Mouse (Mus musculus): ENCODE data around the gene Ubxn4.
"Not testable (repeated sequence)": the region's sequence is repeated elsewhere in the genome, so short reads cannot be mapped to it uniquely, and the experiment has no call there.

Gene Ubxn4

DNA sequence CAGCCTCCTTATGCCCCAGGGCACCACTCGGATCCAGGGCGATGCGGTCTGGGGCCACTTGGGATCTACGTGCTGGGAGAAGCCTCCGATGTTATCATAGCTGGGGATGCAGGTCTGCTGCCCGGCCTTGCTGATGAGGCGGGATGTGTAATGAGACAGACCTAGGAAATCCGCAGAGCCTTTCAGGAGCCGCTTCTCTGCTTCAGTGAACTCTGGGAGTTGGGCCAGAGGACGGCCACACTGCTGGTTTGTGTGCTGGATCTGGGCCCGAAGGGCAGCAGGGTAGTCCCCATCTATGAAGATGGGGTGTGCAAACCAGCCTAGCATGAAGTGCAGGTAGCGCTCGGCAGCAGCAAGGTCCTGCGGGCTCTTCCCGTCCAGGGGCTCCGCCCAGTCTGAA is 60.1 kb downstream of the Ubxn4 start:
- intact Hi-C loops (cut with DNase I): no loop called here

DNA sequence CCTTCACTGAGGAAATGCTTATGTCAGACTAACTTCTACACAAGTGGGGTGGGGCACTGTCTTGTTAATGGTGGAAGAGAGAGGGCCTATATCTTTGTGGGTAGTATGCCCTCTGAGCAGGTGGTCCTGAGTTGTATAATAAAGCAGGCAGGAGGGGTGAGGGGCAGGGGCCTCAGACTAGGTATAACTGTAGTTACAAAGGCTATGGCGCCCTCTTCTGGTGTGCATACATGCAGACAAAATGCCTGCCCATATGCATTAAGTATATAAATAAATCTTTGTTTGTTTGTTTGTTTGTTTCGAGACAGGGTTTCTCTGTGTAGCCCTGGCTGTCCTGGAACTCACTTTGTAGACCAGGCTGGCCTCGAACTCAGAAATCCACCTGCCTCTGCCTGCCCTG is 65.3 kb downstream of the Ubxn4 start:
- intact Hi-C loops (cut with DNase I): no loop called here

DNA sequence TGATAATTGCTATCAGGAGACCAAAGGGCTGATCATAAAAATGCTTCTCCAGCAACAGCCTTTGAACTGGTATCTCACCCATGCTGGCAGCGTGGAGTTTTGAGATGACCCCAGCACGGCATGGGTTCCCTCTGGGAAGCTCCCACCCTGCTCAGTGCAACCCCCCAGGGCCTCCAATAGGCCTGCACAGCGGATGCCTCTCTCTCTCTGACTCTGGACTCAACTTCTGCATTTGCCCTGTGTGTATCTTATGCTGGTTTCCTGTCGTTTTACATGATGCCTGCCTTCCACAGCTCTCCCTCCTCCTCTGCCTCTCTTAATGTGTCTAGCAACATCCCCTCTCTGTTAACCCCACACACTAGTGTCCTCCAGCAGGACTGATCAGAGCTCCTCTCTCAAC is 70.9 kb downstream of the Ubxn4 start:
- intact Hi-C loops (cut with DNase I): no loop called here

DNA sequence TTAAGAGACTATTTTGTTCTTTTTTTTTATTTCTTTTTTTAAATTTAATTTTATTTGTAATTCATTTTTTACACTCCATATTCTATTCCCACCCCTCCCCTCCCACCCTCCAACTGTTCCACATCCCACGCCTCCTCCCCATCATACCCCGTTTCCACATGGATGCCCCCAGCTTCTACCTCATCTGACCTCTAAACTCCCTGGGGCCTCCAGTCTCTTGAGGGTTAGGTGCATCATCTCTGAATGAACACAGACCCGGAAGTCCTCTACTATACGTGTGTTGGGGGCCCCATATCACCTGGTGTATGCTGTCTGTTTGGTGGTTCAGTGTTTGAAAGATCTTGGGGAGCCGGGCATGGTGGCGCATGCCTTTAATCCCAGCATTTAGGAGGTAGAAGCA is 75.5 kb downstream of the Ubxn4 start:
- intact Hi-C loops (cut with DNase I): not testable (repeated sequence)

DNA sequence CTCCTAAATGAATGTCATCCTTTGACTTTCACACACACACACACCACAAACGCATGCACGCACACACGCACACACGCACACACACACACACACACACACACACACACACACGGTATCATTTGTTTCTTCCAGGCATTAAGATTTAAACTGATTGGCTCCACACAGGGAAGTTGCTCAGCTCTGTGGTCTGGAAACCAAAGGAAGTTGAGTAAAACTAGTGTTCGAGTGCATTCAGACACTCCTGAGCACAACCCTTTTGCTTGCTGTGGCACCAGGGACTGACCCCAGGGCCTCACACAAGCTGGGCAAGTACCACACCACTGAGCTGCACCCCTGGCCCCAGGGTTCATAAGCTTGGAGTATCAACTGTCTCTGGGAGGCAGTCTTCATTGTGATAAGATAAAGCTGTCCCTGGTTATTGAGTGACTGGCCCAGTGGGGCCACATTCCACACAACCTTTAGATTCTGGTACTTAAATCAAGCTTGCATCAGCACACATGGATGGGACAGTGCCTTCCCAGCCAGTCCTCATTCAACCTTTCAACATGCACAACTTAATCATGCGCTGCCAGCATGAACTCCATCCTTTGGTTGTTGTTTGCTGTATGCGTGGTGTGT is 79.4 kb downstream of the Ubxn4 start:
- intact Hi-C loops (cut with DNase I): no loop called here

DNA sequence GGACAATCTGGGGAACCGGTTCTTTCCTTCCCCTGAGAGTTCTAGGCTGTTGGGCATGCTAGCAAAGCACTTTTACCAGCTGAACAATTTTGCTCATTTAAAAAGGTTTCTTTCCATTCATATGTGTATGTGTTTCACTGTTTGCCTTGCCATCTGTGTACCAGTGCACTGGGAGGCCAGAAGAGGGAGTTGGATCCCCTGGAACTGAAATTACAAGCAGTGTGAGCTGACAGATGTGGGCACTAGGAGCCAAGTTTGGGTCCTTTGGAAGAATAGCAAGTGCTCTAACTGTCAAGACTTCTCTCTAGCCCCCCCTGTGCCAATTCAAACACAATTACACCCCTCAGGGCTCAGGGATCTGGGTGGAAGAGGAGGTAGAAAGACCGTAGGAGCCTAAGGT is 81.0 kb downstream of the Ubxn4 start:
- intact Hi-C loops (cut with DNase I): no loop called here

DNA sequence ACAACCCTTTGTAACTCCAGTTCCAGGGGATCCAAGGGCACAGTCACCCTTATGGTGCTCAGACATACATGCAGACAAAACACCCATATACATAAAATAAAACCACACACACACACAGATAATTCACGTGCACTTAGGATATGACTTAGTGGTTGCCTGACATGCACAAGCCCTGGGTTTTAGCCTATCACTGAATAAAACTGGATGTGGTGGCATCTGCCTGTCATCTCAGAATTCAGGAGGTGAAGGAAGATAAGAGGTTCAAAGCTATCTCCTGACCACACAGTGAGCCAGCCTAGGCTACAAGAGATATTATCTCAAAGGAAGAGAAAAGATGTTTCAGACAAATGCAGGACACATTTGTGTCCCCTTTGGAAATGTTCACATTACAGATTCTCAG is 83.4 kb downstream of the Ubxn4 start:
- intact Hi-C loops (cut with DNase I): no loop called here

DNA sequence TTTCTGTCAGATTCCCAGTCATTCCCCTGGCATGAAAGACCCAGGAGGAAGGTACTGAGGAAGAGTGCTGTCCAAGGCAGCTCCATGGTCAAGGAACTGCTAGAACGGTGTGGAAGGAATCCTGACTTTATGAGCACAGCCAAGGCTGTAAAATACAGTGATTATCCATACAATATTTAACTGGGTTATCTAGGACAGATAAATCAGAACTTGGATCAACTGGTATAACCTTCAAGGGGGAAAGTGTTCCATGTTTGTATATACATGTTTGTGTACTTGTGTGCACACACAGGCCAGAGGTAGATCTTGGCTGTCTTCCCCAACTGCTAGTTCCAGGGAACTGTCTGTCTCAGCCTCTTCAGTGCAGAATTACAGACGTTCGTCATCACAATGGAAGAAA is 84.5 kb downstream of the Ubxn4 start, which contains the start of gene Lct:
Gene Lct (minus strand): TSS at position 101 of the 400 bp plus-strand sequence.
- intact Hi-C loops (cut with DNase I): no loop called here

Small RNA genes lying within 50 kb of the gene (microRNA-seq; reads per million reads assigned to microRNA genes)
- 17.3 to 48.8 reads per million in 2 experiments for gene Mir128-1
